Mouse (Mus musculus) intestine, postnatal 0 days (tissue): ENCODE data around the gene Snx7. TPM values are rescaled to one million over a fixed set of nuclear protein-coding genes. Genes with fewer than 3 reads are reported as not detected.

Source experiments
- ATAC-seq: fragments of 200-750 bp; cut with Nextera tagmentation; 2 replicates; pipeline ENCODE4 v1.8.0; 2017; ENCODE audit warnings: mild to moderate bottlenecking, moderate TSS enrichment, moderate library complexity
- H3K27ac ChIP-seq: fragments of 300-500 bp; sonication (generic); 2 replicates; pipeline ENCODE4 v1.5.1; 2014; ENCODE audit warnings: mild to moderate bottlenecking, low read depth, low read length, moderate library complexity
- H3K27me3 ChIP-seq: fragments of 300-500 bp; sonication (generic); replicated peaks from 2 replicates; pipeline ENCODE4 v1.6.1; 2014; ENCODE audit warnings: low read length, mixed read lengths; ENCODE audit not compliant: control insufficient read depth, insufficient read depth
- H3K36me3 ChIP-seq: fragments of 300-500 bp; sonication (generic); 2 replicates; pipeline ENCODE4 v1.6.1; 2014; ENCODE audit warnings: mild to moderate bottlenecking, moderate library complexity; ENCODE audit not compliant: control insufficient read depth, insufficient read depth
- H3K4me1 ChIP-seq: fragments of 300-500 bp; sonication (generic); replicated peaks from 2 replicates; pipeline ENCODE4 v1.6.1; 2014; ENCODE audit warnings: antibody characterized with exemption, low read length, mixed read lengths; ENCODE audit not compliant: control insufficient read depth, insufficient read depth
- H3K4me2 ChIP-seq: fragments of 300-500 bp; sonication (generic); replicated peaks from 2 replicates; pipeline ENCODE4 v1.6.1; 2014; ENCODE audit warnings: low read depth, mild to moderate bottlenecking, moderate library complexity
- H3K4me3 ChIP-seq: fragments of 300-500 bp; sonication (generic); 2 replicates; pipeline ENCODE4 v1.5.1; 2014; ENCODE audit warnings: low read depth, low read length
- H3K9ac ChIP-seq: fragments of 300-500 bp; sonication (generic); 2 replicates; pipeline ENCODE4 v1.6.1; 2014; ENCODE audit warnings: mild to moderate bottlenecking, low read depth, low read length
- H3K9me3 ChIP-seq: fragments of 300-500 bp; sonication (generic); 2 replicates; pipeline ENCODE4 v1.6.1; 2016; ENCODE audit warnings: mixed run types; ENCODE audit not compliant: control insufficient read depth
- CTCF ChIP-seq: sonication (generic); IDR thresholded peaks from 2 replicates; pipeline ENCODE4 v1.5.1; 2016; ENCODE audit warnings: low read depth, mild to moderate bottlenecking, control low read depth, antibody characterized with exemption, moderate library complexity
- WGBS: fragments of 180-500 bp; shearing (Covaris S2); extraction: QIAGEN DNeasy Blood & Tissue Kit; methylation state at CpG from one replicate; pipeline ENCODE4 v1.1.7; 2014; 5-methylcytosine and 5-hydroxymethylcytosine counted together
- polyA plus RNA-seq: library from polyadenylated mRNA; unstranded; fragments of >200 nt; fragmentation: Nextera tagmentation; extraction: Ambion mirVana; gene quantifications from 2 replicates; pipeline ENCODE4 v1.2.1, GENCODE M21; 2015

Gene Snx7
- polyA plus RNA-seq, 1 experiment from 2014 or later: 90.1 TPM

GRCm38 (mm10) chr3:117838020-117838419 is 30.7 kb downstream of the Snx7 start:
- 21% methylated on average over 3 of the region's 3 CpGs for WGBS
- no peak overlapping the region for H3K27ac ChIP-seq

GRCm38 (mm10) chr3:117826486-117827200 is 42.1 kb downstream of the Snx7 start:
- WGBS: 88% methylated on average over 6 of the region's 6 CpGs
- H3K36me3 ChIP-seq: peaks cover 19% of the 10 kb centered on the region
- H3K27me3 ChIP-seq: no peaks in the 10 kb centered on the region
- no peaks in the 10 kb centered on the region for H3K9me3 ChIP-seq
- no peak for TF ChIP-seq CTCF
- ATAC-seq: no peak
- no peak overlapping the region for H3K4me3 ChIP-seq
- H3K27ac ChIP-seq: no peak overlapping the region
- no peak overlapping the region for H3K9ac ChIP-seq
- H3K4me1 ChIP-seq: no peaks in the 10 kb centered on the region
- no peak overlapping the region for H3K4me2 ChIP-seq

More at GRCm38 (mm10) chr3:117838020-117838419, 30.7 kb downstream of the Snx7 start:
- peaks cover 18% of the 10 kb centered on the region; the same call in 1 of the 2 replicates for H3K36me3 ChIP-seq
- H3K9ac ChIP-seq: no peak overlapping the region
- ATAC-seq: peak; percentile 73
- no peak overlapping the region for H3K4me2 ChIP-seq
- H3K9me3 ChIP-seq: no peaks in the 10 kb centered on the region
- no peak overlapping the region for H3K4me3 ChIP-seq
- no peaks in the 10 kb centered on the region for H3K4me1 ChIP-seq
- H3K27me3 ChIP-seq: no peaks in the 10 kb centered on the region
- no peak for TF ChIP-seq CTCF

GRCm38 (mm10) chr3:117823218-117823617 is 45.5 kb downstream of the Snx7 start:
- TF ChIP-seq CTCF: no peak

GRCm38 (mm10) chr3:117817635-117818034 is 51.1 kb downstream of the Snx7 start:
- TF ChIP-seq CTCF: no peak
- H3K9ac ChIP-seq: no peak overlapping the region
- no peak overlapping the region for H3K4me2 ChIP-seq
- H3K9me3 ChIP-seq: no peaks in the 10 kb centered on the region
- H3K27me3 ChIP-seq: no peaks in the 10 kb centered on the region
- peaks cover 17% of the 10 kb centered on the region; the same call in 1 of the 2 replicates for H3K36me3 ChIP-seq
- no peak overlapping the region for H3K27ac ChIP-seq
- no peak for ATAC-seq
- no peaks in the 10 kb centered on the region for H3K4me1 ChIP-seq
- H3K4me3 ChIP-seq: no peak overlapping the region
- 35% methylated on average over 1 of the region's 1 CpGs for WGBS

More at GRCm38 (mm10) chr3:117823218-117823617, 45.5 kb downstream of the Snx7 start:
- H3K27me3 ChIP-seq: no peaks in the 10 kb centered on the region
- H3K36me3 ChIP-seq: peaks cover 24% of the 10 kb centered on the region
- no peaks in the 10 kb centered on the region for H3K4me1 ChIP-seq
- no peak overlapping the region for H3K27ac ChIP-seq
- no peaks in the 10 kb centered on the region for H3K9me3 ChIP-seq
- WGBS: 94% methylated on average over 3 of the region's 3 CpGs
- H3K9ac ChIP-seq: no peak overlapping the region
- no peak for ATAC-seq
- no peak overlapping the region for H3K4me3 ChIP-seq
- H3K4me2 ChIP-seq: no peak overlapping the region

DNA sequence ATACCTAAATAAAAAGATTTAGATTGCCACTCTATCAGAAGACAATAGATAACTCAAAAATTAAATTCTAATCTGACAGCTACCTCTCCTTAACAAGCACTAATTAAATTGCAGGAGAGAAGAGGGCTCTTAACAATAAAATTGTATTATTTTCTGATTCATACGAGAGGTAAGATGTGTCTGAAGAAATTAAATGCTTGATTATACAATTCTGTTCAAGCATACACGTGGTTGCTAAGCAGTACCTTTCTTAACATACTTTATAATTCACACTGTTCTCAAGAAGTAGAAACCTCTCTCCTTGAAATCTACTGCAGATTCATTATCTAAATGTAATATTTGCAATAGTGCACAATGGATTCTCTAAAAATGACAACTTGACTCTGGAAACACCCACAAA is 54.5 kb downstream of the Snx7 start:
- Histone ChIP-seq H3K4me3 (no peak overlapping the region), H3K4me2 (no peak overlapping the region), H3K27ac (no peak overlapping the region), H3K4me1 (no peaks in the 10 kb centered on the region), H3K9me3 (no peaks in the 10 kb centered on the region), H3K36me3 (peaks cover 15% of the 10 kb centered on the region; the same call in 1 of the 2 replicates), H3K9ac (no peak overlapping the region), H3K27me3 (no peaks in the 10 kb centered on the region)
- 89% methylated on average over 2 of the region's 2 CpGs for WGBS
- no peak for ATAC-seq
- no peak for TF ChIP-seq CTCF

- Histone ChIP-seq H3K27me3 (no peaks in the 10 kb centered on the region), H3K4me1 (no peaks in the 10 kb centered on the region), H3K4me2 (no peak overlapping the region), H3K36me3 (peaks cover 15% of the 10 kb centered on the region; the same call in 1 of the 2 replicates), H3K4me3 (no peak overlapping the region), H3K27ac (no peak overlapping the region), H3K9ac (no peak overlapping the region), H3K9me3 (no peaks in the 10 kb centered on the region)
- 66% methylated on average over 4 of the region's 4 CpGs for WGBS
- TF ChIP-seq CTCF: no peak
- ATAC-seq: no peak
Observed at GRCm38 (mm10) chr3:117812135-117812534, 56.6 kb downstream of the Snx7 start.
